Mouse (Mus musculus): ENCODE data around the gene Dcdc2b.

- TF ChIP-seq CTCF (IDR thresholded peaks at IDR 0.05; ENCODE audit: control insufficient read depth, insufficient read depth, insufficient read length) (no peak), MYOG (IDR thresholded peaks at IDR 0.05; ENCODE audit: control insufficient read depth, extremely low read depth, insufficient read length) (no peak), MAX (IDR thresholded peaks at IDR 0.05) (no peak), MYOD1 (IDR thresholded peaks at IDR 0.05; ENCODE audit: control insufficient read depth, insufficient read length, low read depth) (no peak), FOSL1 (IDR thresholded peaks at IDR 0.05; ENCODE audit: insufficient read depth, low read length, poor library complexity, severe bottlenecking) (no peak), USF1 (IDR thresholded peaks at IDR 0.05; ENCODE audit: low read depth) (no peak)
Observed at GRCm38 (mm10) chr4:129614093-129614492, at the start of gene Dcdc2b.

Measured in C2C12 (cell line).